Comparison of ENCODE assay signal across 11 mouse cellular contexts in the genomic region with DNA sequence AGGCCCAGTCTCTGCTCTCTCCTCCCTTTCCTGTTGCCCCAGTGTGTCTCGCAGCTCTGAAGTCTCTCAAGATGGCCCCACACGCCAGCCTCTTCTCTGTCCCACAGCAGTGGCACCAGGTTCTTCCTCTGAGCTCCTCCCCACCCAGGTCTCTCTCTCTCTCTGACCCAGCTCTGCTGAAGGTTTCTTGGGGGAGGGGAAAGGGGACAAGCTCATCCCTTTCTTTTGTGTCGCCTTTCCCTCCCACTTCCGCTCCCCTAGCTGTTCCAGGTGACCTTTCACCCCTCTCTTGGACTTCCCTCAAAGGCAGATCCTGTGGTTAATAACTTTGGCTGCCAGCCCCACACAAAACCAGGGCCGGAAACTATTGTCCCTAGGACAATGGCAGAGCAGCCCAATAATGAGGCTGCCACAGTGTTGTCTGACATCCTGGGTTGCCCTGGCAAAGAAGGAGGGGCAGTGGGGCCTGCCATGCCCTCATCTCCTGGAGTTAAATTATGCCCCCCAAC. TPM values are rescaled to one million over a fixed set of nuclear protein-coding genes. Genes with fewer than 3 reads are reported as not detected.
A peak's percentile ranks its signal among the peaks of the same experiment; 100 is the strongest.
DNase-seq lines count a peak whose midpoint lies in the region; ATAC-seq lines count a peak whose summit lies in the region.
"Had no signal": no experiment of that assay in that cellular context is flagged by ENCODE, and none has a peak within 500 bp of the region (broad histone marks: within the 10 kb centered on the region; RNA-seq: fewer than 3 reads in every experiment).

No protein-coding gene starts in this region.

- H3K27me3 ChIP-seq in heart, embryonic 16.5 days (ENCODE audit: control insufficient read depth, insufficient read depth, low read length), result no peaks in the 10 kb centered on the region
- H3K27me3 ChIP-seq: embryonic facial prominence, embryonic 13.5 days had no signal

- intact Hi-C loops in gastrocnemius, postnatal 14 days (cut with DNase I; ENCODE audit: low total_unique reads), result no loop called here

- ATAC-seq in heart, embryonic 16.5 days (replicated peaks; ENCODE audit: extremely low read depth, insufficient read depth, low FRiP score), result peak; percentile 18; the same call in 1 of the 2 replicates
- ATAC-seq in frontal cortex, adult (ENCODE audit: low TSS enrichment), result no peak

- DNase-seq in adrenal gland, adult 2 months, result peak; percentile 44
- DNase-seq in adrenal gland, postnatal 4 days (ENCODE audit: low spot score in 2 of 2), result no peak
- DNase-seq in kidney, postnatal 25 days, result peak; percentile 64 to 73
- DNase-seq in neural tube, embryonic 10.5 days (ENCODE audit: extremely low spot score, low spot score), result peak; percentile 69
- DNase-seq in gastrocnemius, postnatal 14 days, result no peak

- 58% methylated on average over 5 of the region's 5 CpGs for WGBS in heart, embryonic 16.5 days

- no peaks in the 10 kb centered on the region for H3K9me3 ChIP-seq in heart, embryonic 16.5 days (replicated peaks; ENCODE audit: control insufficient read depth, low read length)
- H3K9me3 ChIP-seq: embryonic facial prominence, embryonic 13.5 days; limb, embryonic 12.5 days had no signal

- no peak overlapping the region for H3K4me3 ChIP-seq in brown adipose tissue, adult 24 weeks (ENCODE audit: insufficient read depth, low read depth, low read length)
- H3K4me3 ChIP-seq in heart, embryonic 16.5 days (ENCODE audit: low read length), result no peak overlapping the region
- H3K4me3 ChIP-seq: embryonic facial prominence, embryonic 13.5 days; limb, embryonic 12.5 days had no signal

- H3K27ac ChIP-seq in brown adipose tissue, adult 24 weeks (replicated peaks; ENCODE audit: low read depth, low read length), result peak overlapping the region; percentile 33; the same call in 1 of the 2 replicates
- H3K27ac ChIP-seq in heart, embryonic 16.5 days (ENCODE audit: low read length), result no peak overlapping the region
- H3K27ac ChIP-seq: embryonic facial prominence, embryonic 13.5 days; limb, embryonic 12.5 days had no signal

- no peak overlapping the region for H3K9ac ChIP-seq in heart, embryonic 16.5 days (ENCODE audit: low read length)
- H3K9ac ChIP-seq: embryonic facial prominence, embryonic 13.5 days; limb, embryonic 12.5 days had no signal

- H3K4me2 ChIP-seq in heart, embryonic 16.5 days (ENCODE audit: low read depth, low read length), result no peak overlapping the region
- H3K4me2 ChIP-seq: embryonic facial prominence, embryonic 13.5 days; limb, embryonic 12.5 days had no signal

- H3K36me3 ChIP-seq in heart, embryonic 16.5 days (ENCODE audit: control insufficient read depth, insufficient read depth), result no peaks in the 10 kb centered on the region
- H3K36me3 ChIP-seq: embryonic facial prominence, embryonic 13.5 days; limb, embryonic 12.5 days had no signal

- H3K4me1 ChIP-seq in brown adipose tissue, adult 24 weeks (ENCODE audit: control insufficient read depth, insufficient read depth, insufficient read length, low read length), result peaks cover 7% of the 10 kb centered on the region
- no peaks in the 10 kb centered on the region for H3K4me1 ChIP-seq in heart, embryonic 16.5 days (ENCODE audit: control insufficient read depth, insufficient read depth, low read length)
- H3K4me1 ChIP-seq: embryonic facial prominence, embryonic 13.5 days; limb, embryonic 12.5 days had no signal

RNA-seq across cellular contexts. Expression of a gene that starts 27.6 kb away (rescaled TPM):
- total RNA-seq in adrenal gland, adult 2 months (2021), result not detected
- not detected in 2 replicates for polyA plus RNA-seq in adrenal gland, adult 2 months (2012; rRNA removed)
- 10 to 100 TPM in 1 of 2 experiments, under 1 TPM in 1; 0.34 to 22.9 TPM for total RNA-seq in adrenal gland, postnatal 4 days (2021)
- not detected in 2 replicates for polyA plus RNA-seq in brown adipose tissue, adult 24 weeks (2012; ENCODE audit: insufficient read depth, insufficient read length, missing spikeins)
- not detected in 2 replicates for polyA plus RNA-seq in heart, embryonic 16.5 days (2015; fragmentation: Nextera tagmentation; extraction: Ambion mirVana)
- not detected for total RNA-seq in gastrocnemius, postnatal 14 days (2021)
- polyA plus RNA-seq: C2C12; limb, embryonic 12.5 days had no signal

Comparison
In these comparisons a context has a peak if more than half of its experiments do, and no peak if none do; other contexts are left out.
1. DNase-seq: peak in adrenal gland, adult 2 months (single experiment), kidney, postnatal 25 days (2 of 2) and neural tube, embryonic 10.5 days (single experiment); none in adrenal gland, postnatal 4 days (0 of 2) and gastrocnemius, postnatal 14 days (single experiment).